Mouse (Mus musculus): Measurements from ENCODE around the gene Vapb. TPM values are rescaled to one million over a fixed set of nuclear protein-coding genes. Genes with fewer than 3 reads are reported as not detected.

Vapb gene
- polyA plus RNA-seq, 1 experiment from 2014 or later, result 19.2 TPM

DNA sequence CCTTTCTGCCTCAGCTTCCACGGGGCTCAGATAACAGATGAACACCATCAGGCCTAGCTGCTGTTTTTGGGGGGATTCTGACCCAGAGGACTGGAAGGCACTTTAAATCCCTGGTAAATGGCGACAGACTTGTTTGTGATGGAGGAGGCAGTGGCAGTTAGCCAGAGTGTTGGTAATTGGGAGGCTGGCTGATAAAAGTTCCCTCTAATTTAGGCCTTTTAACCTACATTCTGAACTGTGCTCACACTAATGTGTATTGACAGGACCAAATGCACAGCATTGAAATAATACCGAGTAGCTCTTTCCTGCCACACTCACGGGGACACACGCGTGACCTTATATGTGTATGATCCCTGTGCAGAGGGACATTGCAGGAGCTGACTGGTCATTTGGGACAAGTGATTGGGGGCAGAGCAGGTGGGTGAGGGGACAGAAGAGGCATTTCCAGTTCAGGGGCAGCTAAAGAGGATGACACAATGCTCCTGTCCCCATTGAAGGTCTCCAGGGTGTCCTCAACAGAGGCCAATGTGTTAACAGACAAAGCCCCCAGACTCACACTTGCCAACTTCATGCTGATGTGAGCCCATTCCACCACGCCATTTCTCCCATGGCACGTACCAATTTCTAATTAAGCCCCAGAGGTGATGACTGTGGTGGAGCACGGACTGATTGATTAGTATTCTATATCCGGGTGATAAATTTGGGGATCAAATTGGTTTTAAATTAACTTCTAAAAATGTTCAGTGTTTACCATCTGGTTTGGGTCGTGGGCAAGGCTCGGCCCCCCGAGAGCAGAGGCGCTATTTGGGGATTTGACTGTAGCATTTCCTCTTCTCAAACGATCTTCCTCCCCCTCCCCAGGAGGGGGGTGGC, 58.7 kb downstream of the Vapb start:
- Histone ChIP-seq H3K9ac (ENCODE audit: low read length) (no peak overlapping the region), H3K27me3 (ENCODE audit: control insufficient read depth, insufficient read depth, low read depth, low read length) (no peaks in the 10 kb centered on the region), H3K4me3 (ENCODE audit: low read length) (no peak overlapping the region), H3K4me2 (ENCODE audit: low read depth, low read length) (no peak overlapping the region), H3K36me3 (ENCODE audit: control insufficient read depth, insufficient read depth, low read length) (no peaks in the 10 kb centered on the region), H3K27ac (ENCODE audit: low read length) (no peak overlapping the region), H3K4me1 (replicated peaks; ENCODE audit: control insufficient read depth, insufficient read depth, low read length) (peaks cover 7% of the 10 kb centered on the region), H3K9me3 (ENCODE audit: control insufficient read depth, low read length) (no peaks in the 10 kb centered on the region)
- no peak for ATAC-seq (ENCODE audit: low read depth)
- WGBS, result 71% methylated on average over 15 of the region's 15 CpGs

DNA sequence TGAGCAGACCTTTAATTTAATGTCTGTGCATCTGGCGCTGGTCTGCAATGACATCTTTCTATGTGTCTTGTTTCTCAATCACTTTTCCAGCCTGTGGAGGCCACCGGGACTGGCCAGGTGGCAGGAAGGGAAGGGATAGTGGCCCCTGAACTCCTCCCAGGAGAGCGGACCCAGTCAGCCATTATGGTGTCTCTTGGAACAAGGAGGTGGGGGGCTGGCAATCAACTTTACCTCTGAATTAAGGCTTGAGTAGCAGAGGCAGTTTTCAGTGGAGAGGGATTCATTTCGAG, 59.3 kb downstream of the Vapb start:
- no peak overlapping the region for H3K9ac ChIP-seq (ENCODE audit: low read length)
- no peak overlapping the region for H3K27ac ChIP-seq (ENCODE audit: low read length)
- no peak overlapping the region for H3K4me2 ChIP-seq (ENCODE audit: low read depth, low read length)
- no peaks in the 10 kb centered on the region for H3K27me3 ChIP-seq (ENCODE audit: control insufficient read depth, insufficient read depth, low read depth, low read length)
- WGBS, result 71% methylated on average over 4 of the region's 4 CpGs
- ATAC-seq (ENCODE audit: low read depth), result no peak
- H3K4me3 ChIP-seq (ENCODE audit: low read length), result no peak overlapping the region
- H3K36me3 ChIP-seq (ENCODE audit: control insufficient read depth, insufficient read depth, low read length), result no peaks in the 10 kb centered on the region
- no peaks in the 10 kb centered on the region for H3K9me3 ChIP-seq (ENCODE audit: control insufficient read depth, low read length)
- H3K4me1 ChIP-seq (replicated peaks; ENCODE audit: control insufficient read depth, insufficient read depth, low read length), result peaks cover 10% of the 10 kb centered on the region

DNA sequence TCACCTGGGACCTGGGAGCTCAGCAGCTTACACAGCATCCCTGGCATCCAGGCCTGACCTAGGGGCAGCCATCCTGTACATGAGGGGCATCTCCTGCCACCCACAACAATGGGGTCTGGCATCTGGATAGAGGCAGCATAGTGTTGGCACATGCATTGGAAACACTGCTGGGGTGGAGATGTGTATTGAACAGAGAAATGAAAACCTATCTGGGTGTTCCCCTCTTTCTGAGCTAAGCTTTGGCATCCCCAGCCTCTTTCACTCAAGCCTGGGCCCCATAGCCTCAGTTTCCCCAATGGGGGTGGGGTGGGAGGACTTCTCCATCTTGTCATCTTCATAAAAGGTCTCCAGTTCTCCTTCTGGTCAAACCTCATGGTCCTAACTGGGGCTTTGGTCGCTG, 62.2 kb downstream of the Vapb start:
- Histone ChIP-seq H3K36me3 (ENCODE audit: control insufficient read depth, insufficient read depth, low read length) (no peaks in the 10 kb centered on the region), H3K9me3 (ENCODE audit: control insufficient read depth, low read length) (no peaks in the 10 kb centered on the region), H3K27ac (ENCODE audit: low read length) (no peak overlapping the region), H3K27me3 (ENCODE audit: control insufficient read depth, insufficient read depth, low read depth, low read length) (no peaks in the 10 kb centered on the region), H3K4me2 (ENCODE audit: low read depth, low read length) (no peak overlapping the region), H3K4me3 (ENCODE audit: low read length) (no peak overlapping the region), H3K9ac (ENCODE audit: low read length) (no peak overlapping the region), H3K4me1 (replicated peaks; ENCODE audit: control insufficient read depth, insufficient read depth, low read length) (peaks cover 12% of the 10 kb centered on the region)
- WGBS, result 78% methylated on average over 1 of the region's 1 CpGs
- no peak for ATAC-seq (ENCODE audit: low read depth)

DNA sequence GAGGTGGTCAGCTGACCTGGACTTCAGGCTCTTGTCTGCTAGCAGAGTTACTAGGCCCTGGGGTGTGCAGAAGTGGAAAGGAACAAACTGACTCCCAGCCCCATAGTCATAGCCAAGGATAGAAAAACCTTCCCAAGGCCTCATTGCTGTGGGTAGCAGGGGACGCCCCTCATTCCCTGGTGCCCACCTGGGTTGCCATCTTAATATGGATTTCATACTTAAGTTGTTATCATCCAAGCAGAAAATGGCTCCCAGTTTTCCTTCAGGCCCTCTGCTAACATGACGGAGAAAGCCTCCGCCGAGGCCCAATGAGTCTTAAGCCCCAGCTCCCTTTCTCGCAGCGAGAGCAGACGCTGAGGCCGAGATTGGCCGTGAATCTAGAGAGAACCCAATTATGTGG, 63.3 kb downstream of the Vapb start:
- Histone ChIP-seq H3K27me3 (ENCODE audit: control insufficient read depth, insufficient read depth, low read depth, low read length) (no peaks in the 10 kb centered on the region), H3K36me3 (ENCODE audit: control insufficient read depth, insufficient read depth, low read length) (no peaks in the 10 kb centered on the region), H3K27ac (ENCODE audit: low read length) (no peak overlapping the region), H3K4me3 (ENCODE audit: low read length) (no peak overlapping the region), H3K4me2 (ENCODE audit: low read depth, low read length) (no peak overlapping the region), H3K4me1 (replicated peaks; ENCODE audit: control insufficient read depth, insufficient read depth, low read length) (peaks cover 5% of the 10 kb centered on the region; the same call in 1 of the 2 replicates), H3K9ac (ENCODE audit: low read length) (no peak overlapping the region), H3K9me3 (ENCODE audit: control insufficient read depth, low read length) (no peaks in the 10 kb centered on the region)
- no peak for ATAC-seq (ENCODE audit: low read depth)
- 88% methylated on average over 9 of the region's 9 CpGs for WGBS

DNA sequence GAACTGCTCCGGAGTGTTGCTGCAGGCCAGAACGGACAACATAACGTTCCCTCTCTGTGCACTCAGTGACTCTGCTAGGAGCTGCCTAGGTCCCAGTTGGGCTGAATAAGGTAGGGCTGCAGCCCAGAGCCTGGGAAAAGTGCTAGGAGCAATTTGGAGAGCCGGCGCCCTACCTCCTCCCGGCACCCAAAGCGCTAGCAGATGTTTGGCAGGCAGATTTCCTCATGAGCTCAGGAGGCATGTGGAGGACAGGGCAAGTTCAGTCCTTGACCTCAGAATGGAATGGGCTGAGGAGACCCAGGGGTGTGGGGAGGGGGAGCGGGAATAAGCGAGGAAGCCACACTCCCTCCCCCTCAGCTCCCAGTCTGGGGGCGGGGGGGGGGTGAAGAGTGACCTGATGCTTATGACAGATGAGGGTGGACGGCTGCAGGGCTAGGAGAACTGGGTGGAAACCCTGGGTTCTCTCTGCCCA, 64.1 kb downstream of the Vapb start:
- H3K27ac ChIP-seq (ENCODE audit: low read length), result no peak overlapping the region
- H3K9me3 ChIP-seq (ENCODE audit: control insufficient read depth, low read length), result no peaks in the 10 kb centered on the region
- no peak overlapping the region for H3K4me3 ChIP-seq (ENCODE audit: low read length)
- peaks cover 5% of the 10 kb centered on the region; the same call in 1 of the 2 replicates for H3K4me1 ChIP-seq (replicated peaks; ENCODE audit: control insufficient read depth, insufficient read depth, low read length)
- peak; percentile 69 for ATAC-seq (ENCODE audit: low read depth)
- no peak overlapping the region for H3K9ac ChIP-seq (ENCODE audit: low read length)
- WGBS, result 31% methylated on average over 11 of the region's 11 CpGs
- no peaks in the 10 kb centered on the region for H3K36me3 ChIP-seq (ENCODE audit: control insufficient read depth, insufficient read depth, low read length)
- H3K4me2 ChIP-seq (ENCODE audit: low read depth, low read length), result no peak overlapping the region
- H3K27me3 ChIP-seq (ENCODE audit: control insufficient read depth, insufficient read depth, low read depth, low read length), result no peaks in the 10 kb centered on the region

DNA sequence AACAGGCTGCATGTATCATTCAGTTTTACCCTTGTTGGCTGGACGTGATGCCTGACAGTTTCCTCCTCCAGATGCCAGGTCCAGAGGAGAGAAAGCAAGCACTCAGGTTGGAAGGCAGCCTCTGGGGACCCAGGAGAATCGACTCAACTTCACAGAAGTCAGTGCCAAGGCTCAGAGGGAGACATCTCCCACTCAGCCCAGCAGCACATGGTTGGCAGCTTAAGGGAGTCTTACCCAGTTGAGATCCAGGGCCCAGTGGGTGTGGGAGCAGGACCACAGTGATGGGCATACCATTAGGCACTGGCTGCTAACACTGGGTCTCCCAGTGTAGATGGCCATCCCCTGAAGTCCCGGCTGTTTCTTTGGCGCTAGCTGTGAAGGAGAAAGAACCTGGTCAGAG, 64.9 kb downstream of the Vapb start:
- no peak overlapping the region for H3K27ac ChIP-seq (ENCODE audit: low read length)
- no peak overlapping the region for H3K4me3 ChIP-seq (ENCODE audit: low read length)
- no peaks in the 10 kb centered on the region for H3K27me3 ChIP-seq (ENCODE audit: control insufficient read depth, insufficient read depth, low read depth, low read length)
- WGBS, result 75% methylated on average over 4 of the region's 4 CpGs
- no peaks in the 10 kb centered on the region for H3K36me3 ChIP-seq (ENCODE audit: control insufficient read depth, insufficient read depth, low read length)
- H3K9me3 ChIP-seq (ENCODE audit: control insufficient read depth, low read length), result no peaks in the 10 kb centered on the region
- H3K9ac ChIP-seq (ENCODE audit: low read length), result no peak overlapping the region
- no peak for ATAC-seq (ENCODE audit: low read depth)
- H3K4me1 ChIP-seq (replicated peaks; ENCODE audit: control insufficient read depth, insufficient read depth, low read length), result peaks cover 5% of the 10 kb centered on the region; the same call in 1 of the 2 replicates
- H3K4me2 ChIP-seq (ENCODE audit: low read depth, low read length), result no peak overlapping the region

DNA sequence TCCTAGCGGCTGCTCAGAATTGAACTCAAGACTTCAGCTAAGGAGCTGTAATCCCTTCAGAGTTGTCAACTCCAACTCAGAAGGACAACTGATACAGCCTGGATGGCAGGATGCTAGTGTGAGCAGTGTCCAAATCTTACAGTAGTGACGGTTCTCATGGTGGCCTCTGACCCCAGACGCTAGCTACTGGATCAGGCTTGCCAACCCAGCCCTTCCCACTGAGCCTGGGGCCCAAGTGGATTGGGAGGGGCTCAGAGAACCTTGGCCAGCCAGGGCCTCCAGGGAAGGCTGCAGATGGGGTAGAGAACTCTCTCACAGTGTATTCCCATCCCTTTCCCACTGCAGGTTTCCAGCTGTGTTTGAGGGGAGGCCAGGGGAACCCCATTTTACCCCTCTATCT, 65.6 kb downstream of the Vapb start:
- Histone ChIP-seq H3K4me2 (ENCODE audit: low read depth, low read length) (no peak overlapping the region), H3K4me1 (replicated peaks; ENCODE audit: control insufficient read depth, insufficient read depth, low read length) (peaks cover 5% of the 10 kb centered on the region; the same call in 1 of the 2 replicates), H3K9ac (ENCODE audit: low read length) (no peak overlapping the region), H3K27me3 (ENCODE audit: control insufficient read depth, insufficient read depth, low read depth, low read length) (no peaks in the 10 kb centered on the region), H3K36me3 (ENCODE audit: control insufficient read depth, insufficient read depth, low read length) (no peaks in the 10 kb centered on the region), H3K4me3 (ENCODE audit: low read length) (no peak overlapping the region), H3K9me3 (ENCODE audit: control insufficient read depth, low read length) (no peaks in the 10 kb centered on the region), H3K27ac (ENCODE audit: low read length) (no peak overlapping the region)
- 59% methylated on average over 3 of the region's 3 CpGs for WGBS
- no peak for ATAC-seq (ENCODE audit: low read depth)

DNA sequence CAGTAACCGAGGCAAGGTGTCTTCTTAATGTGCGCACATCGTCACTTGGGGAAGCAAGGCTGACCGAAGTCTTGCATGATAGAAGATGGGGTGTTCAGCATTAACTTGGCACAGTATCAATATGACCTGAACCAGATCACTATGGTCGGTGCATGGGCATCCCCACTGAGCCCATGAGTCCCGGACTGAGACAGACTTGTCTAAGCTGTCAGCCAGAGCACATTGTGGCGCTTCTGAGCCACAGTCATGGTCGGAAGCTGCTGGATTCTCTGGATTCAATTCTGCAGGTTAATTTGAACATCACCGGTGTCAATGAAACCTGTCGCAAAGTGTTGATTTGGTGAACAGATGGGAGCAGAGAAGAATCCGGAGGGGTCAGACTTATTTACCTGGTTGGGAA, 66.5 kb downstream of the Vapb start:
- Histone ChIP-seq H3K4me2 (ENCODE audit: low read depth, low read length) (no peak overlapping the region), H3K4me1 (replicated peaks; ENCODE audit: control insufficient read depth, insufficient read depth, low read length) (peaks cover 5% of the 10 kb centered on the region; the same call in 1 of the 2 replicates), H3K36me3 (ENCODE audit: control insufficient read depth, insufficient read depth, low read length) (no peaks in the 10 kb centered on the region), H3K27me3 (ENCODE audit: control insufficient read depth, insufficient read depth, low read depth, low read length) (no peaks in the 10 kb centered on the region), H3K4me3 (ENCODE audit: low read length) (no peak overlapping the region), H3K9ac (ENCODE audit: low read length) (no peak overlapping the region), H3K27ac (ENCODE audit: low read length) (no peak overlapping the region), H3K9me3 (ENCODE audit: control insufficient read depth, low read length) (no peaks in the 10 kb centered on the region)
- ATAC-seq (ENCODE audit: low read depth), result no peak
- 88% methylated on average over 11 of the region's 11 CpGs for WGBS

DNA sequence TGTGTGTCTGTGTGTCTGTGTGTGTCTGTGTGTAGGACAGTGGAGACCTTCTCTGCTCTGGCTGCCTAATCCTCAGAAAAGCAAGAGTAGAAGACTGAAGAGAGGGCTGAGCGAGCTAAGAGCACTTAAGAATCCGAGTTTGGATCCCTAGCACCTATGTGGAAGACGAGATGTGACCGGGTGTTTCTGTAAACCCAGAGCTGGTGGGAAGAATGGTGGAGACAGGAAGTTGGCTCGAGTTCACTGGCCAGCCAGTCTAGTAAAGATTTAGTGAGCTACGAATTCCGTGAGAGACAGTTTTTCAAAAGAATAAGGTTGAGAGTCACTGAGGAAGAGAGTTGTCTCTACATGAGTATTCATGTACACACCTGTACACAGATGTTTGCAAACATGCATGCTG, 69.3 kb downstream of the Vapb start:
- H3K9ac ChIP-seq (ENCODE audit: low read length), result no peak overlapping the region
- ATAC-seq (ENCODE audit: low read depth), result no peak
- WGBS, result 40% methylated on average over 7 of the region's 7 CpGs
- no peaks in the 10 kb centered on the region for H3K9me3 ChIP-seq (ENCODE audit: control insufficient read depth, low read length)
- H3K27ac ChIP-seq (ENCODE audit: low read length), result no peak overlapping the region
- H3K4me3 ChIP-seq (ENCODE audit: low read length), result no peak overlapping the region
- H3K36me3 ChIP-seq (ENCODE audit: control insufficient read depth, insufficient read depth, low read length), result no peaks in the 10 kb centered on the region
- H3K27me3 ChIP-seq (ENCODE audit: control insufficient read depth, insufficient read depth, low read depth, low read length), result no peaks in the 10 kb centered on the region
- H3K4me1 ChIP-seq (replicated peaks; ENCODE audit: control insufficient read depth, insufficient read depth, low read length), result peaks cover 1% of the 10 kb centered on the region; the same call in 1 of the 2 replicates
- no peak overlapping the region for H3K4me2 ChIP-seq (ENCODE audit: low read depth, low read length)

Measured in lung, embryonic 16.5 days (tissue).